Mouse (Mus musculus): ENCODE data around the gene Nxpe3.
"Not testable (repeated sequence)": the region's sequence is repeated elsewhere in the genome, so short reads cannot be mapped to it uniquely, and the experiment has no call there.

Gene Nxpe3

DNA sequence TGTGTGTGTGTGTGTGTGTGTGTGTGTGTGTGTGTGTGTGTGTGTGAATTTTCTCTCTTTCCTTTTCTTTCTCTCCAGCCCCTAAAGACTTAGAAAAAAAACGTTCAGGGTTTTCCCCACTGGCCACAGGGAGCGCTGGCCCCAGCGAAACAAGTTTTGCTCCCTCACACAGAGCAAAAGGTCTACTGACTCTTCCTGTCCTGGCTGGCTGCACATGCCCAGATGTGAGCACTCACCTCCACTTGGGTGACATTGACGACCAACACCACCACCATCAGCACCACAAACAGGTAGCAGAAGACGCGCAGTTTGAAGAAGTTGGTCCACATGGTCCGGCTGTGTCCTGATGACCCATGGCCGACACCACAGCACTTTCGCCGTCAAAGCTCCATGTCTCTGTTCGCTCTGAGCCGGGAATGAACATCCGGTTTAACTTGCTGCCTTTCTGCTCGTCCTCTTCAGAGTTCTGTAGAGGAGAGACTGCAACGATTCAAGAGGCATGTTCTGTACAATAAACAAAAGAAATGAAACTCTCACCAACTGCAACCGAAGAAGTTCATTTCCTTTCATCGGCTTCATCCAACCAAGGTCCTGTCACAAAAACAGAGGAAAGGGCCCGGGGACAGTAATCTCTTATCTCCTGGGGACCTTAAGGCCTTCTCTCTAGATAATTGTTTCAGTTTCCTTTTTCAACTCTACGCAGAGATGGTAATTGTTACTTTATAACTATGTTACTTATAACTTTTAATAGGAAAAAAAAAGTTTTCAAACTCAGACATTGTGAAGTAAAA, 4.5 kb downstream of the Nxpe3 start:
- no peak for DNase-seq (ENCODE audit: low read depth, low spot score)

GRCm38 (mm10) chr16:55889451-55889850, 5.6 kb downstream of the Nxpe3 start:
- no peak for DNase-seq (ENCODE audit: low read depth, low spot score)

DNA sequence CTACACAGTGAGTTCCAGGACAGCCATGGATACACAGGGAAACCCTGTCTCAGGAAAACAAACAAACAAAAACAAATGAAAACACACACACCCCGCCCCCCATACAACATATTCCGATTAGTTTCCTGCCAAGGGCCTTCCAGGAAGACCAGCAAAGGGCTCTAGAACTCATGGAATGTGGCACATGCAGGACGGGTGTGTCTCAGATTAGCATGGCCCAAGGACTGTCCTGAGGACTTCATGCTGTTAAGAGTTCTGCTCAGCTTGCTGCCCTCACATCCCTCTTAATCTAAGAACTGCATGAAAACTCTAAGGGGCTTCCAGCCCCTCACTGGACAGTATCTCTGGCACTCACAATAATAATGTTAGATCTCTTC, 6.5 kb downstream of the Nxpe3 start:
- no peak for DNase-seq (ENCODE audit: low read depth, low spot score)

DNA sequence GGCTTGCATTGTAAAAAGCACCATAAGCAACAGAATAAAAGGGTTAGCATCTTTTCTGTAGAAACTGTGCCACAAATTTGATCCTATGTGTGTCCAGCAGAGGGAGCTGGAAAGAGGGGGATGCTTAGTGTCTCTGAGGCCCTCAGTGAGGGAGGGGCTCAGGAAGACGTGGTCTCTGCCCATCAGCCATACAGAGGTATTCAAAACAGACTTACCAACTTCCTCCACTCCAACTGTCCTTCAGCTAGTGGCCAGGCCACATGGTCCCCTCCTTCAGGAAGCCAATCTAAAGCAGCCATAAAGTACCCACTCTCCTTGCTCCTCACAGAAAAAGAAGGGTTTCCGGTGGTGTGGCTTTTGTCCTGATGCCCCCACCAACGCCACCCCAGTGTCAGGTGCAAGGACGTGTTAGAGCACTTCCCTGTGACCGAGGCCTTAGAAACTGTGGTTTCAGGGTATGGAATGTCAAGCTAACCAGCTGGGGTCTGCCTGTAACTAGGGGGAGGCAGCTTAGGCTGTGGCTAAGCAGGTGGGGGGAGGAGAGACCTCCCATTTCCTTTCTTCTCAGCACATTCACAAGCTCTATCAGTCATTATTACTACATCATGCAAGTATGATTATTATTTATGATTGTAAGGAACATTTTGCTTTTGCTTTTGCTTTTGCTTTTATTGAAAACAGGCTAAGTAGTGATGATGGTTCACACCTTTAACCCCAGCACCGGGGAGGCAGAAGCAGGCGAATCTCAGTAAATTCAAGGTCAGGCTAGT, 7.1 kb downstream of the Nxpe3 start:
- DNase-seq (ENCODE audit: low read depth, low spot score), result no peak

- DNase-seq (ENCODE audit: low read depth, low spot score), result no peak
Measured at GRCm38 (mm10) chr16:55884246-55884645, 10.8 kb downstream of the Nxpe3 start.

- no peak for DNase-seq (ENCODE audit: low read depth, low spot score)
Measured at GRCm38 (mm10) chr16:55876025-55876424, 19.1 kb downstream of the Nxpe3 start.

DNA sequence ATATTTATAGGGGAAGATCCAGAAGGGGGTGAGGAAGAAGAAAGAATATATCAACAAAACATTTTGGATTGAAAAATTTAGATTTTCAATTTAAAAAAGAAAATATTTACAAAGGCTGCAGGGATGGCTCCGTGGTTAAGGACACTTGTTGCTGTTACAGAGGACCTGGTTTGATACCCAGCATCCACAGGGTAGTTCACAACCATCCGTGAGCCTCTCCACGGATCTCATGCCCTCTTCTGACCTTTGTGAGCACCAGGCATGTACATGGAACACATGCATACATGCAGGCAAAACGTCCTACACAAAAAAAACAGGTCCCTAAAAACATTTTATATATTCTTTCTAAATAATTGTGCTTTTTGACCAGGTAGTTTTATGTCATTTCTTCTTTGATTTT, 31.3 kb downstream of the Nxpe3 start:
- DNase-seq (ENCODE audit: low read depth, low spot score), result no peak

DNA sequence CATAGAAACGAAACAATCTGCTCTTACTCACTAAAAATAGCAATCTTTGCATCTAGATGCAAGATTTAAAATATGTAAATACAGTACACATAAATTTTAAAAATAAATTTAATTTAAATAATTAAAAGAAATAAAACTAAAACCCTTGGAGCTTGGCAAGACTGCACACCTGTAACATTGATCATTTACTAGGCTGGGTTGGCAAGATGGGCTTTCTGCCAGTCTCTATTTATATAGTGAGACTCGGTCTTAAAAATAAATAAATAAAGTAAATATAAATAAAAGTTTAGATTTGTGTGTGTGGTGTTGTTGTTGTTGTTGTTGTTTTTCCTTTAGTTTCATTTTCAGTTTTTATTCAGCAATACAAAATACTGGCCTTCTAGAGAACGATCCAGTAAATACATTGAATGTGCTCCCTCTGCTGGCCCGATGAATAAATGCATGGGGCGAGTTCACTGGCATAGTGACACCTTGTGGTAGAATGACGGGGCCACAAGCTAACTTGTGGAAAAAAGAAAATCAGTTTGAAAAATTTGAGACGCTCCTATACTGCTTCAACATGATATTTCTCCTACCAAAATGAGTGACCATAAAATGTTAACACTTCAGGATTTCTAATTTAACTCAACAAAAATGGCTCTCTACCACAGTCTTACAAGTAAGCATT, 31.8 kb downstream of the Nxpe3 start:
- DNase-seq (ENCODE audit: low read depth, low spot score), result peak; percentile 78

GRCm38 (mm10) chr16:55861104-55861503, 34.0 kb downstream of the Nxpe3 start:
- DNase-seq (ENCODE audit: low read depth, low spot score), result no peak

- not testable (repeated sequence) for DNase-seq (ENCODE audit: low read depth, low spot score)
Measured at GRCm38 (mm10) chr16:55859421-55859820, 35.7 kb downstream of the Nxpe3 start.

- DNase-seq (ENCODE audit: low read depth, low spot score), result peak; percentile 60
Measured at GRCm38 (mm10) chr16:55858465-55858864, 36.6 kb downstream of the Nxpe3 start.

DNA sequence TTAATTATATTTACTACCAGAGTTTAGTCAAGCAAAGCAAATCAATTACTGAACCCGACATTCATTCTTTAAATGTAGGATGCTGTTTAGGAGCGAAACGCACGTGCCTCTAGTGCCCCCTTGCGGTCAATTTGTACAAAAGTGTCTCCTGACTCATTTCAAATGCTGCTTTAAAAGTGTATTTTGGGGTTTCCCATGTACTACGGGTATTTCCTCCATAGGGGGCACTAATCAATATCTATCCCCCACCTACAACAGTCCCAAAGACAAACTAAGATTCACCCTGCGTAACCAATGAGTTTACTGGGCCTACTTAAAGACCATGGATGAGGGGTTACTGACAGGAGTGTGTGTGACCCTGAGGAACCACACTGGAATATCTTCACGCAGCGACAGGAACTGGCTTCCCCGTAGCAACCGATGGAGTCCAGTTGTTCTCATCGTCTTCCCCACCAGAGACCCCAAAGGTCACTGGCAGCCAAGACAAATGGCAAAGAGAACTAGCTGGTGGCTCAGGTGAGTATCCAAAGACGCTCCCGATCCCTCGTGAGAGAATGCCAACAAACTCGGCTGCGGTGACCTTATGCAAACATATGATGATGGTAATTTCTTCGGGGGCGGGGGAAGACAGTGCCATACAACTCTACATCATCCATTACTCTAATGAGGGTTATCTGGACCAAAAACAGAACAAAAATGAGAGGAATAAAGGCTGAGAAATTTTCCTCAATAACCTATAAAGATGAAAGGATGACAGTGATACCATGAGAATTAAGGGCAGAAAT, 42.0 kb downstream of the Nxpe3 start:
- peak; percentile 84 for DNase-seq (ENCODE audit: low read depth, low spot score)

- no peak for DNase-seq (ENCODE audit: low read depth, low spot score)
Measured at GRCm38 (mm10) chr16:55852515-55852914, 42.6 kb downstream of the Nxpe3 start.

DNA sequence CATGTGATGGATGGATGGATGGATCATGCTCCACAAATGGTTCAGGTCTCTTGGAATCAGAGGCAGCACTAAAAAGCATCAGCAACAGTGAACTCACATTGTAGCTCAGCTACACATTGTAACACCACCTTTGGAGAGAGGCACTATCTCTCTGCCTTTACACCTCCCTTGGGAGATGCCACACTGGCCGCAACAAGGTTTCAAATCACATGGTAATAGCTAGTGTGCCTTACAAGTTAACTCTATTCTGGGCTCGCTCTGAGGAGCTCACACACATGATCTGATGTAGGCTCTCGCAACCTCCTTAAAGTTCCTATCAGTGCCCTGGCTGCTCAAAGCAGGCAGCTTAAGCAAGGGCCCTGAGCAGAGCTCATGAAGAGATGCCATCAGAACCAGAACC, 44.6 kb downstream of the Nxpe3 start:
- DNase-seq (ENCODE audit: low read depth, low spot score), result no peak

DNA sequence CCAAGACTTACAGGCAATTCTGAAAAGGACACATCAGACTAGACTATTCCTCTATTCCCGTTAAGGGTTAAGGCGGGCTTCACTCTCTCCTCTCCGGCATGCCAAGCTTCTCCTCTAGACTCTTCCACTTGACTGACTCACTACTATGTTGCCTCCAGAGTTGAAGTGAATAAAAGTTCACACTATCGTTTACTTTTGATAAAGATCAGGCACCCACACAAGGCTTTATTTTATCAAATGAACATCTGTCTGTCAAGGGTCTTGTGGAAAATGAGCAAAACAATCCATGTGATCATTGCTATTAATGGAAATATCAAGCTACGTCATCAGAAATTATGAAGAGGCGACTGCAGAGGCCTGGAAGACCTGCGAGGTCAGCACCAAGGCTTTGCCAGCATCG, 47.4 kb downstream of the Nxpe3 start:
- no peak for DNase-seq (ENCODE audit: low read depth, low spot score)

- DNase-seq (ENCODE audit: low read depth, low spot score), result no peak
Measured at GRCm38 (mm10) chr16:55844847-55845246, 50.2 kb downstream of the Nxpe3 start.

DNA sequence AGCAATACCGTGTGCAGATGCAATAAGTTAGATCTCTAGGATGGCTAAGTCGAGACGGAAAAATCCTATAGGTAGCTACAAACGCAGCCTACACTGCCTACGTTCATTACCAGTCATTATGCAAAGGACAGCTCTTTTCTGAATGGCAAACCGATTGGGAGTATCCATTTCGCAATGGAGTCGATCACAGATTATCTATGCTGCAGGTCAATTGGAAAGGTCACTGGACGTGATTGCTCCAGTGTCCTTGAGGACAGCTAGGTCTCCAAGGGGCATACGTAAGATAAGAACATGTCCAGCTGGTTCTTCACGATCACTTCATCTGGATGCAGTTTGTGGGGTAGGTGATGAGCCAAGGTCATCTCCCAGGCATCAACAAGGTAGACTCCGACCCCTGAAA, 51.2 kb downstream of the Nxpe3 start:
- no peak for DNase-seq (ENCODE audit: low read depth, low spot score)

DNA sequence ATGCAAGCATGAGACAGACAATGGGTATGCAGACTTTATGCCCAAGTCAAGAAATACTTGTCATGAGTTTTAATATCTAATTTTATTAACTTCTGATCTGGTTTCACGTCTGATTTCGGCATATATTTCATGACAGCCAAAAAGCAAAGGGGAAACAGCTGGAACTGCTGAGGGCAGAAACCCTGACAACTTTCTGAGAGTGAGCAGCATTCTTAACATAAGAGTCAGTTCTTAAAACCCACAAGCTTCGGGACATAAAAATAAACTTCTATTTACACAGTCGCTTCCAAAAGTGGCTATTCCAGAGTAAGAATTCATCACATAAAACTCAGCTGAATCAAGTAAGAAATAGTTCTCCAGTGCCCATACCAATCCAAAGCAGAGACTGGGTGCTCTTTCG, 52.0 kb downstream of the Nxpe3 start:
- no peak for DNase-seq (ENCODE audit: low read depth, low spot score)

DNA sequence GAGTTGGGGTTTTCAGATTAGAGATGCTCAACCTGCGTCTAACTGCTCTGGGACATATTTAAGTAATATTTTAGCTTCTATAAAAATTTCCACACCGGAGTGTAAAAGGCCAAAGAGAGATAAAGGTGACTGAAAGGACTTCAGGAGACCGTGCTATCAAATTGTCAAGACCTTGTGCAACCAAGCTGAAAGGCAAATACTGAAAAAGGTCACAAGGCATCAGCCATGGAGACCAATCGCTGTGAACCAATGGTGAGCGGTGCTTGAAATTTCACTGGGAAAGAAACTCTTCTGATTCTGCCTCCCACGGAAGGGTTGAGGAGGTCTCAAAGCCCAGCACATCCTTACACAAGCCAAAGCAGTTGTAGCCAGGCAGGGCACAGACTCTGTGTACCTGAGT, 53.6 kb downstream of the Nxpe3 start:
- DNase-seq (ENCODE audit: low read depth, low spot score), result no peak

- peak; percentile 86 for DNase-seq (ENCODE audit: low read depth, low spot score)
Measured at GRCm38 (mm10) chr16:55838510-55839474, 56.3 kb downstream of the Nxpe3 start, which contains the start of gene Nfkbiz. TSS of gene Nfkbiz (minus strand) at chr16:55838899.

DNA sequence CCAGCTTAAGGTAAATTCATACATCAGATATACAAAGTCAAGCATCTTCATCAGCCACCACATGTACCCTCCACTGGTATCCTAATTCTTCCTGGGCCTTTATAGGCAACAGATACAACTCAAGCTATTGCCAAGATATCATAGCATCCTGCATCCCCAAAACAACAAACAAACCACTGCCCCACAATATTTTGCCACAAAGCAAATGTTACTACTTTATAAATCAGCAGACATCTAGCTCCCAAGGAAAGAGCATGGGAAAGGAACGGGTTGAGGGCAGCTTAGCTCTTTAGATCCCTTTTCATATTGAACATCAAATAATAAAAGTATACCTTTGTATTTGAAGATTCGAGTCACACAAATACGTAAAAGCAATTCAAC, 57.0 kb downstream of the Nxpe3 start:
- no peak for DNase-seq (ENCODE audit: low read depth, low spot score)

Measured in mesoderm, embryonic 11.5 days (tissue).